Mouse (Mus musculus): ENCODE measurements around the gene Aes. TPM values are rescaled to one million over a fixed set of nuclear protein-coding genes. Genes with fewer than 3 reads are reported as not detected.

Aes gene
- polyA plus RNA-seq, 1 experiment from 2014 or later, result 502 TPM

DNA sequence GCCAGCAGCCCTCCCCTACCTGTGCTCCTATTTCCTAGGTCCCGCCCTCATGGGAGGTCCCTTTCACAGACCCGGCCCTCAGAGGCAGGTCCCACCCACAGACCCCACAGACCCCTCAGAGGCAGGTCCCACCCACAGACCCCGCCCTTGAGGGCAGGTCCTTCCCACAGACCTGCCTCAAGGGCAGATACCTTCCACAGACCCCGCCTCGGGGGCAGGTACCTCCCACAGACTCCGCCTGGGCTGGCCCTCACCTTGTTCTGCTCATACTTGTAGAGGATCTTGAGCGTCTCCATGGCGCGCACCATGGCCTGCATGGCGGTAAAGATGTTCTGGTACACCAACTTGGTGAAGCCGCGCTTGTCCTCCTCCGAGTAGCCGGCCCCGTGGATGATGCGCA is 24.5 kb upstream of the Aes start:
- peaks cover 46% of the 10 kb centered on the region for H3K36me3 ChIP-seq (ENCODE audit: poor library complexity, severe bottlenecking)
- H3K9me3 ChIP-seq (replicated peaks), result no peaks in the 10 kb centered on the region
- WGBS, result 61% methylated on average over 16 of the region's 16 CpGs

DNA sequence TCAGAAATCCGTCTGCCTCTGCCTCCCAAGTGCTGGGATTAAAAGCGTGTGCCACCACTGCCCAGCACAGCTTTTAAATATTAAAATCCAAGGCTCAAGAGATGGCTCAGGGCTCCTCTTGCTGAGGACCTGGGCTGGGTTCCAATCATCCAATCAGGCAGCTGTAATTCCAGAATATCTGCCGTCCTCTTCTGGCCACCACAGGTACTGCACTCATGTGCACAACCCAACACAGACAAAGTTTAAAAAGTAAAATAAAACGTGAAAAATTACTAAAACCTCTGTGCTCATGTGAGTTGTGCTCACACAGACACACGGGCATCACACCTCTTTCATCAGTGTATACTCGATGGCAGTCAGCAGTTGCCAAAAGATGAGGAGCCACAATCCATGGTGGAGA is 22.6 kb upstream of the Aes start:
- no peaks in the 10 kb centered on the region for H3K9me3 ChIP-seq (replicated peaks)
- no peaks in the 10 kb centered on the region for H3K27me3 ChIP-seq
- ATAC-seq, result no peak
- WGBS, result 83% methylated on average over 6 of the region's 6 CpGs
- no peak overlapping the region for H3K4me3 ChIP-seq
- H3K4me1 ChIP-seq, result peaks cover 13% of the 10 kb centered on the region; the same call in 1 of the 2 replicates
- peaks cover 33% of the 10 kb centered on the region for H3K36me3 ChIP-seq (ENCODE audit: poor library complexity, severe bottlenecking)
- H3K9ac ChIP-seq, result no peak overlapping the region
- H3K27ac ChIP-seq, result no peak overlapping the region
- H3K4me2 ChIP-seq, result no peak overlapping the region

More for the DNA sequence above, 24.5 kb upstream of the Aes start:
- H3K4me2 ChIP-seq, result no peak overlapping the region
- no peak overlapping the region for H3K9ac ChIP-seq
- no peaks in the 10 kb centered on the region for H3K27me3 ChIP-seq
- 0 out of 2 replicates have a peak, but pooled peaks cover 4% of the 10 kb centered on the region for H3K4me1 ChIP-seq
- H3K4me3 ChIP-seq, result no peak overlapping the region
- ATAC-seq, result no peak
- no peak overlapping the region for H3K27ac ChIP-seq

- Histone ChIP-seq H3K27me3 (no peaks in the 10 kb centered on the region), H3K4me1 (peaks cover 20% of the 10 kb centered on the region), H3K36me3 (ENCODE audit: poor library complexity, severe bottlenecking) (peaks cover 32% of the 10 kb centered on the region), H3K27ac (no peak overlapping the region), H3K4me2 (no peak overlapping the region), H3K4me3 (no peak overlapping the region), H3K9me3 (replicated peaks) (no peaks in the 10 kb centered on the region), H3K9ac (no peak overlapping the region)
- ATAC-seq, result no peak
- WGBS, result 81% methylated on average over 2 of the region's 2 CpGs
Observed at GRCm38 (mm10) chr10:81537429-81537828, 21.9 kb upstream of the Aes start.

GRCm38 (mm10) chr10:81538321-81539048 is 20.8 kb upstream of the Aes start:
- Histone ChIP-seq H3K27ac (no peak overlapping the region), H3K9ac (no peak overlapping the region), H3K36me3 (ENCODE audit: poor library complexity, severe bottlenecking) (peaks cover 24% of the 10 kb centered on the region), H3K4me2 (no peak overlapping the region), H3K4me3 (no peak overlapping the region), H3K9me3 (replicated peaks) (no peaks in the 10 kb centered on the region), H3K27me3 (no peaks in the 10 kb centered on the region), H3K4me1 (peaks cover 30% of the 10 kb centered on the region)
- no peak for ATAC-seq
- WGBS, result 87% methylated on average over 3 of the region's 3 CpGs

- Histone ChIP-seq H3K4me1 (peaks cover 46% of the 10 kb centered on the region), H3K9me3 (replicated peaks) (no peaks in the 10 kb centered on the region), H3K4me3 (no peak overlapping the region), H3K36me3 (ENCODE audit: poor library complexity, severe bottlenecking) (peaks cover 16% of the 10 kb centered on the region; the same call in 1 of the 2 replicates), H3K4me2 (no peak overlapping the region), H3K27me3 (no peaks in the 10 kb centered on the region), H3K9ac (peak overlapping the region; percentile 58; the same call in 1 of the 2 replicates), H3K27ac (no peak overlapping the region)
- ATAC-seq, result no peak
- WGBS, result 88% methylated on average over 5 of the region's 5 CpGs
Observed at GRCm38 (mm10) chr10:81541363-81541762, 17.9 kb upstream of the Aes start.

DNA sequence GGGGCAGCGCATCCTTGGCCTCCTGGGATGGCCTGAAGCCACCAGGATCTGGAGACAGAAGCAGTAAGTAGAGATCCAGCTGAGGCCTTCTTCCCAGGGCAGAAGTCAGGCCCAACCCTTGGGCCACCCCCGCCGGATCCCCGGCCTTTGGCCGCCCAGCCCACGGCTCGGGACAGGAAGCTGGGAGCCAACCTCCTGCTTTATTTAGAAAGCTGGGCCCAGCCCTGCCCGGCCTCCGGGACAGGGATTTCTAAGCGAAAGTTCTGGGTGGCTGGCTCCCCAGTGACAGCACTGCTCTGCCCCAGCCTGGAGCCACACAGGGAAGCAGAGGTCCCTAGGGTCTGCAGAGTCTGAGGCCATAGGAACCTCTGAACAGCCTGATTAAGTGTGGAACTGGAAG is 17.5 kb upstream of the Aes start:
- no peak for ATAC-seq
- Histone ChIP-seq H3K27ac (no peak overlapping the region), H3K36me3 (ENCODE audit: poor library complexity, severe bottlenecking) (peaks cover 16% of the 10 kb centered on the region; the same call in 1 of the 2 replicates), H3K9ac (peak overlapping the region; percentile 58), H3K9me3 (replicated peaks) (no peaks in the 10 kb centered on the region), H3K4me2 (peak overlapping the region; percentile 5; the same call in 1 of the 2 replicates), H3K27me3 (no peaks in the 10 kb centered on the region), H3K4me1 (peaks cover 46% of the 10 kb centered on the region), H3K4me3 (no peak overlapping the region)
- 88% methylated on average over 10 of the region's 10 CpGs for WGBS

- ATAC-seq, result no peak
- Histone ChIP-seq H3K9me3 (replicated peaks) (no peaks in the 10 kb centered on the region), H3K9ac (peak overlapping the region; percentile 85), H3K4me2 (peak overlapping the region; percentile 99), H3K4me3 (peak overlapping the region; percentile 86), H3K27ac (no peak overlapping the region), H3K36me3 (ENCODE audit: poor library complexity, severe bottlenecking) (peaks cover 12% of the 10 kb centered on the region; the same call in 1 of the 2 replicates), H3K4me1 (peaks cover 46% of the 10 kb centered on the region), H3K27me3 (no peaks in the 10 kb centered on the region)
- 79% methylated on average over 7 of the region's 7 CpGs for WGBS
Observed at GRCm38 (mm10) chr10:81542727-81543460, 16.4 kb upstream of the Aes start.

- Histone ChIP-seq H3K36me3 (ENCODE audit: poor library complexity, severe bottlenecking) (peaks cover 12% of the 10 kb centered on the region; the same call in 1 of the 2 replicates), H3K27ac (no peak overlapping the region), H3K4me3 (peak overlapping the region; percentile 86), H3K9ac (peak overlapping the region; percentile 85), H3K27me3 (no peaks in the 10 kb centered on the region), H3K4me1 (peaks cover 44% of the 10 kb centered on the region), H3K9me3 (replicated peaks) (no peaks in the 10 kb centered on the region), H3K4me2 (peak overlapping the region; percentile 99)
- no peak for ATAC-seq
- WGBS, result 75% methylated on average over 1 of the region's 1 CpGs
Observed at GRCm38 (mm10) chr10:81543633-81544032, 15.7 kb upstream of the Aes start.

DNA sequence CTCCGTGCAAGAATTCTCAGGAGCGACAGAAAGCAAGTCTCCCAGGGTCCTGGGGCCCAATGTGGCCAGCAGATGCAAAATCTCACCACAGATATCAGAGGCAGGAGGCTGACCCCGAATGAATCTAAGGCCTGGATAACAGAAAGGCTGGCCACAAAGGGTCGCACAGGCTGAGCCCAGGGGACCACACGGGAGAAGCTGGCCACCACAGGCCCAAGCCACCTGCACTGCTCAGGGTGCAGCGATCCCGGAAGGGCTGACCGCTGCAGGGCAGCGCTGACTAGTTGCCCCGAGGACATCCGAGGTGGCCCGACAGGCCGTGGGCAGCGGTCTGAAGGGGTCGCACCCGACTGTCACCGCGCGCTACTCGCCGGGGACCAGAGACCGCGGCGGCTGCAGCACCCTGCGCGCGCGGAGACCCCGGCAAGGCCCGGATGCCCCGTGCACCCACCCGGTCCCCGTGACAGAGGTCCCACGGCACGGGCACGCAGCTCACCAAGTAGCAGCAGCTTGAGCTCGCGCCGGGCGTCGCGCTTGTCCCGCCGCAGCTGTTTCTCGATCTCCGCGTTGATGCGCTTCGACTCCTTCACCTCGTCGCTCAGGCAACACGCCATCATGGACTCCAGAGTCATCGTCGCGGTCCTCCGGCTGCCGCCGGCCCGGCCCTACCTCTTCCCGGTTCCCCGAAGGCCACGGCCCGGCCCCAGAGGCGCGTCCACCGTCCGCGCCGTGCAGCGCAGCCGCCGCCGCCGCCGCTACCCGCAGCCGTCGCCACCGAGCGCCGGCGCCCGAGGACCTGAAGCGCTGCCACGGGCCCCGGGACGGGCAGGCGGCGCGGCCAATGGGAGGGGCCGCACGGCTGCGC is 14.8 kb upstream of the Aes start:
- ATAC-seq, result peak; percentile 14
- peak overlapping the region; percentile 86 for H3K4me3 ChIP-seq
- H3K9ac ChIP-seq, result peak overlapping the region; percentile 85
- H3K9me3 ChIP-seq (replicated peaks), result no peaks in the 10 kb centered on the region
- peak overlapping the region; percentile 99 for H3K4me2 ChIP-seq
- under 1% methylated on average over 85 of the region's 93 CpGs for WGBS
- H3K27ac ChIP-seq, result peak overlapping the region; percentile 80
- peaks cover 42% of the 10 kb centered on the region for H3K4me1 ChIP-seq
- no peaks in the 10 kb centered on the region for H3K27me3 ChIP-seq
- peaks cover 12% of the 10 kb centered on the region; the same call in 1 of the 2 replicates for H3K36me3 ChIP-seq (ENCODE audit: poor library complexity, severe bottlenecking)

DNA sequence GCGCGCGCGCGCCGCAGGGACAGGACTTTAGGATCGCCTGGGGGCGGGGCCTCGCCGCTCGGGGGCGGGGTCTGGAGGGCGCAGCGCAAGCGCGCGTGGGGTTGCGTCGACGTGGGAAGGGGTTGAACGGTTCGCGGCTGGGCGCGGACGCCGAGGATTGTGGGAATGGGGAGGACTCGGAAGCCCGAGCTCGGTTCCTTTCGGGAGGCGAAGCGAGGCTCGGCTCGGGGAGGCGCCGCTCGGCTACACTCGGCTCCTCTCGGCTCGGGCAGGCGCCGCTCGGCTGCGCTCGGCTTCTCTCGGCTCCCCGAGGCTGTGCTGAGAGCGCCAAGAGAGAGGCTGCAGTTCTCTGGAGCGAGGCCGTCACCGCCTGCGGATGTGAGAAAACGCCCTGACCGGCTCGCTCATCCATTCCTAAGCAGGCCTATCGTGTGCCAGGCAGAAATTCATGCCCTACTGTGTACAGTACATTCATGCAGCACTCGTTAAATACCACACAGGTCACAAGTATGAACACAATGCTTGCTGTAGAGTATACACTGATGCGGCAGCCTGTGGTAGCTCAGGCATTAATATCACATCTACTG is 14.0 kb upstream of the Aes start, which contains the start of gene Gna11:
TSS of gene Gna11 (minus strand) at position 30 of the 587 bp plus-strand sequence.
- Histone ChIP-seq H3K36me3 (ENCODE audit: poor library complexity, severe bottlenecking) (peaks cover 9% of the 10 kb centered on the region; the same call in 1 of the 2 replicates), H3K9ac (peak within 1 kb of the TSS; percentile 85), H3K4me3 (peak within 1 kb of the TSS; percentile 86), H3K4me1 (peaks cover 42% of the 10 kb centered on the region), H3K27me3 (no peaks in the 10 kb centered on the region), H3K4me2 (peak within 1 kb of the TSS; percentile 99), H3K9me3 (replicated peaks) (no peaks in the 10 kb centered on the region), H3K27ac (peak within 1 kb of the TSS; percentile 93)
- 1% methylated on average over 58 of the region's 59 CpGs for WGBS
- peak; percentile 97 for ATAC-seq

- no peak overlapping the region for H3K27ac ChIP-seq
- H3K4me2 ChIP-seq, result no peak overlapping the region
- H3K27me3 ChIP-seq, result no peaks in the 10 kb centered on the region
- H3K36me3 ChIP-seq (ENCODE audit: poor library complexity, severe bottlenecking), result peaks cover 8% of the 10 kb centered on the region; the same call in 1 of the 2 replicates
- no peaks in the 10 kb centered on the region for H3K9me3 ChIP-seq (replicated peaks)
- 85% methylated on average over 5 of the region's 5 CpGs for WGBS
- no peak for ATAC-seq
- 0 out of 2 replicates have a peak overlapping the region, but pooled peaks have one; percentile 2 for H3K9ac ChIP-seq
- peaks cover 37% of the 10 kb centered on the region for H3K4me1 ChIP-seq
- no peak overlapping the region for H3K4me3 ChIP-seq
Observed at GRCm38 (mm10) chr10:81546332-81546731, 13.0 kb upstream of the Aes start.
